Mouse (Mus musculus) CH12F3 (cell line): Measurements from ENCODE around the gene Mmp17.
"Not testable (repeated sequence)": the region's sequence is repeated elsewhere in the genome, so short reads cannot be mapped to it uniquely, and the experiment has no call there.

Source experiments
- in situ Hi-C: fragments of 300-500 bp; cut with MboI; formaldehyde crosslinking; loops from 2 replicates; pipeline ENCODE4 v1.14.3; 2020; ENCODE audit warnings: low sequenced_read_pairs

Mmp17 gene

GRCm38 (mm10) chr5:129586471-129586870, 2.5 kb downstream of the Mmp17 start:
- in situ Hi-C loops: loop anchor here (5.0 kb wide), 1 partner anchor 524 kb away; no protein-coding TSS in a partner anchor

GRCm38 (mm10) chr5:129590915-129591314, 6.9 kb downstream of the Mmp17 start:
- in situ Hi-C loops: no loop called here

GRCm38 (mm10) chr5:129594116-129595114, 10.4 kb downstream of the Mmp17 start:
- in situ Hi-C loops: no loop called here

- in situ Hi-C loops: no loop called here
Measured at GRCm38 (mm10) chr5:129602071-129602487, 18.1 kb downstream of the Mmp17 start.

GRCm38 (mm10) chr5:129607476-129607875, 23.5 kb downstream of the Mmp17 start:
- in situ Hi-C loops: no loop called here

GRCm38 (mm10) chr5:129611060-129611459, 27.1 kb downstream of the Mmp17 start:
- in situ Hi-C loops: no loop called here

- in situ Hi-C loops: not testable (repeated sequence)
Measured at GRCm38 (mm10) chr5:129620600-129620999, 36.6 kb downstream of the Mmp17 start.

- in situ Hi-C loops: no loop called here
Measured at GRCm38 (mm10) chr5:129621361-129621760, 37.4 kb downstream of the Mmp17 start.

- in situ Hi-C loops: no loop called here
Measured at GRCm38 (mm10) chr5:129626099-129626498, 42.1 kb downstream of the Mmp17 start.

- in situ Hi-C loops: not testable (repeated sequence)
Measured at GRCm38 (mm10) chr5:129626586-129626985, 42.6 kb downstream of the Mmp17 start.

GRCm38 (mm10) chr5:129632270-129633250, 48.6 kb downstream of the Mmp17 start:
- in situ Hi-C loops: not testable (repeated sequence)

- in situ Hi-C loops: no loop called here
Measured at GRCm38 (mm10) chr5:129650858-129651257, 66.9 kb downstream of the Mmp17 start.

GRCm38 (mm10) chr5:129657016-129657415, 73.0 kb downstream of the Mmp17 start:
- in situ Hi-C loops: no loop called here

- in situ Hi-C loops: no loop called here
Measured at GRCm38 (mm10) chr5:129657931-129658330, 74.0 kb downstream of the Mmp17 start.
